Mouse (Mus musculus) liver, embryonic 13.5 days (tissue): Measurements from ENCODE around the gene Rpl23. TPM values are rescaled to one million over a fixed set of nuclear protein-coding genes. Genes with fewer than 3 reads are reported as not detected.
A peak's percentile ranks its signal among the peaks of the same experiment; 100 is the strongest.
"Not testable (repeated sequence)": the region's sequence is repeated elsewhere in the genome, so short reads cannot be mapped to it uniquely, and the experiment has no call there.

ENCODE experiments used
- ATAC-seq: fragments of 200-750 bp; cut with Nextera tagmentation; 2 replicates; pipeline ENCODE4 v1.8.0; 2017; ENCODE audit warnings: low read depth, mild to moderate bottlenecking, moderate number of reproducible peaks, moderate library complexity
- DNase-seq: peaks from one replicate; pipeline ENCODE4 v3.0.0; 2022
- H3K27ac ChIP-seq: fragments of 300-500 bp; sonication (generic); 2 replicates; pipeline ENCODE4 v1.5.1; 2015; ENCODE audit warnings: moderate library complexity, mild to moderate bottlenecking, inconsistent platforms
- H3K27me3 ChIP-seq: fragments of 300-500 bp; sonication (generic); 2 replicates; pipeline ENCODE4 v1.6.1; 2015; ENCODE audit warnings: mild to moderate bottlenecking, inconsistent platforms
- H3K36me3 ChIP-seq: fragments of 300-500 bp; sonication (generic); 2 replicates; pipeline ENCODE4 v1.6.1; 2015; ENCODE audit warnings: mild to moderate bottlenecking, inconsistent platforms
- H3K4me1 ChIP-seq: fragments of 300-500 bp; sonication (generic); replicated peaks from 2 replicates; pipeline ENCODE4 v1.6.1; 2015; ENCODE audit warnings: inconsistent platforms
- H3K4me2 ChIP-seq: fragments of 300-500 bp; sonication (generic); 2 replicates; pipeline ENCODE4 v1.6.1; 2015; ENCODE audit warnings: inconsistent platforms, mild to moderate bottlenecking, moderate library complexity
- H3K4me3 ChIP-seq: fragments of 300-500 bp; sonication (generic); replicated peaks from 2 replicates; pipeline ENCODE4 v1.5.1; 2015; ENCODE audit warnings: mild to moderate bottlenecking, inconsistent platforms
- H3K9ac ChIP-seq: fragments of 300-500 bp; sonication (generic); 2 replicates; pipeline ENCODE4 v1.6.1; 2015; ENCODE audit warnings: mild to moderate bottlenecking, inconsistent platforms
- H3K9me3 ChIP-seq: fragments of 300-500 bp; sonication (generic); replicated peaks from 2 replicates; pipeline ENCODE4 v1.6.1; 2016; ENCODE audit warnings: inconsistent platforms
- WGBS: fragments of 180-500 bp; shearing (Covaris S2); methylation state at CpG from one replicate; pipeline ENCODE4 v1.1.7; 2015; ENCODE audit not compliant: insufficient replicate concordance; 5-methylcytosine and 5-hydroxymethylcytosine counted together
- polyA plus RNA-seq: library from polyadenylated mRNA; unstranded; fragments of >200 nt; fragmentation: Nextera tagmentation; extraction: Ambion mirVana; gene quantifications from 2 replicates; pipeline ENCODE4 v1.2.1, GENCODE M21; 2015

Gene Rpl23
- polyA plus RNA-seq, 1 experiment from 2014 or later = 436 TPM

GRCm38 (mm10) chr11:97799146-97799993 is 17.1 kb upstream of the Rpl23 start:
- Histone ChIP-seq H3K9ac (peak overlapping the region; percentile 81), H3K27ac (peak overlapping the region; percentile 89), H3K36me3 (no peaks in the 10 kb centered on the region), H3K27me3 (0 out of 2 replicates have a peak, but pooled peaks cover 7% of the 10 kb centered on the region), H3K4me3 (peak overlapping the region; percentile 77), H3K9me3 (no peaks in the 10 kb centered on the region), H3K4me1 (peaks cover 66% of the 10 kb centered on the region), H3K4me2 (peak overlapping the region; percentile 96)
- peak; percentile 75 for ATAC-seq
- DNase-seq = peak; percentile 69
- under 1% methylated on average over 69 of the region's 71 CpGs for WGBS

- H3K36me3 ChIP-seq = no peaks in the 10 kb centered on the region
- peak within 1 kb of the TSS; percentile 77 for H3K4me3 ChIP-seq
- H3K4me2 ChIP-seq = peak within 1 kb of the TSS; percentile 96
- ATAC-seq = peak; percentile 36
- H3K27ac ChIP-seq = peak within 1 kb of the TSS; percentile 89
- WGBS = 0% methylated on average over 11 of the region's 11 CpGs
- H3K9me3 ChIP-seq = no peaks in the 10 kb centered on the region
- peak; percentile 76 for DNase-seq
- H3K27me3 ChIP-seq = 0 out of 2 replicates have a peak, but pooled peaks cover 7% of the 10 kb centered on the region
- peaks cover 60% of the 10 kb centered on the region for H3K4me1 ChIP-seq
- peak within 1 kb of the TSS; percentile 81 for H3K9ac ChIP-seq
Measured at GRCm38 (mm10) chr11:97798782-97799145, 16.5 kb upstream of the Rpl23 start, which contains the start of gene Lasp1. Gene Lasp1 (plus strand): TSS chr11:97799000.

- Histone ChIP-seq H3K27ac (no peak overlapping the region), H3K4me1 (peaks cover 56% of the 10 kb centered on the region), H3K27me3 (0 out of 2 replicates have a peak, but pooled peaks cover 7% of the 10 kb centered on the region), H3K4me2 (peak overlapping the region; percentile 96), H3K9me3 (no peaks in the 10 kb centered on the region), H3K9ac (no peak overlapping the region), H3K36me3 (no peaks in the 10 kb centered on the region), H3K4me3 (peak overlapping the region; percentile 77)
- 48% methylated on average over 8 of the region's 8 CpGs for WGBS
- ATAC-seq (no peak), DNase-seq (no peak)
Measured at GRCm38 (mm10) chr11:97798083-97798435, 15.8 kb upstream of the Rpl23 start.

GRCm38 (mm10) chr11:97797369-97798082 is 15.3 kb upstream of the Rpl23 start:
- Histone ChIP-seq H3K9ac (no peak overlapping the region), H3K9me3 (no peaks in the 10 kb centered on the region), H3K27ac (no peak overlapping the region), H3K4me3 (peak overlapping the region; percentile 77; the same call in 1 of the 2 replicates), H3K27me3 (0 out of 2 replicates have a peak, but pooled peaks cover 7% of the 10 kb centered on the region), H3K4me2 (peak overlapping the region; percentile 96), H3K4me1 (peaks cover 53% of the 10 kb centered on the region), H3K36me3 (no peaks in the 10 kb centered on the region)
- ATAC-seq (no peak), DNase-seq (no peak)
- 50% methylated on average over 15 of the region's 15 CpGs for WGBS

- H3K27me3 ChIP-seq = 0 out of 2 replicates have a peak, but pooled peaks cover 7% of the 10 kb centered on the region
- no peak overlapping the region for H3K4me3 ChIP-seq
- no peak overlapping the region for H3K27ac ChIP-seq
- H3K4me2 ChIP-seq = 0 out of 2 replicates have a peak overlapping the region, but pooled peaks have one; percentile 96
- no peaks in the 10 kb centered on the region for H3K36me3 ChIP-seq
- H3K9ac ChIP-seq = no peak overlapping the region
- H3K9me3 ChIP-seq = no peaks in the 10 kb centered on the region
- DNase-seq (peak; percentile 63), ATAC-seq (no peak)
- 1% methylated on average over 6 of the region's 6 CpGs for WGBS
- H3K4me1 ChIP-seq = peaks cover 48% of the 10 kb centered on the region
Measured at GRCm38 (mm10) chr11:97796910-97797309, 14.7 kb upstream of the Rpl23 start.

GRCm38 (mm10) chr11:97793165-97793564 is 10.9 kb upstream of the Rpl23 start:
- Histone ChIP-seq H3K4me3 (no peak overlapping the region), H3K36me3 (no peaks in the 10 kb centered on the region), H3K27ac (no peak overlapping the region), H3K9me3 (no peaks in the 10 kb centered on the region), H3K4me2 (no peak overlapping the region), H3K9ac (no peak overlapping the region), H3K27me3 (0 out of 2 replicates have a peak, but pooled peaks cover 4% of the 10 kb centered on the region), H3K4me1 (peaks cover 11% of the 10 kb centered on the region)
- DNase-seq (peak; percentile 44), ATAC-seq (no peak)
- WGBS = 7% methylated on average over 2 of the region's 2 CpGs

GRCm38 (mm10) chr11:97790778-97791438 is 8.7 kb upstream of the Rpl23 start:
- WGBS = 56% methylated on average over 2 of the region's 2 CpGs
- H3K4me1 ChIP-seq, DNase-seq, H3K27me3 ChIP-seq, H3K27ac ChIP-seq, H3K4me3 ChIP-seq, H3K9ac ChIP-seq, H3K9me3 ChIP-seq, H3K36me3 ChIP-seq, ATAC-seq, H3K4me2 ChIP-seq: not testable (repeated sequence)

GRCm38 (mm10) chr11:97789727-97790126 is 7.5 kb upstream of the Rpl23 start:
- Histone ChIP-seq H3K9me3 (no peaks in the 10 kb centered on the region), H3K4me2 (no peak overlapping the region), H3K27ac (no peak overlapping the region), H3K27me3 (no peaks in the 10 kb centered on the region), H3K4me3 (no peak overlapping the region), H3K9ac (no peak overlapping the region), H3K36me3 (no peaks in the 10 kb centered on the region), H3K4me1 (no peaks in the 10 kb centered on the region)
- no peak for DNase-seq
- WGBS = 69% methylated on average over 5 of the region's 5 CpGs
- ATAC-seq = no peak

GRCm38 (mm10) chr11:97787961-97788360 is 5.7 kb upstream of the Rpl23 start:
- H3K36me3 ChIP-seq = no peaks in the 10 kb centered on the region
- H3K4me1 ChIP-seq = peaks cover 6% of the 10 kb centered on the region; the same call in 1 of the 2 replicates
- no peak overlapping the region for H3K9ac ChIP-seq
- no peak overlapping the region for H3K27ac ChIP-seq
- no peaks in the 10 kb centered on the region for H3K27me3 ChIP-seq
- no peak for DNase-seq
- no peaks in the 10 kb centered on the region for H3K9me3 ChIP-seq
- ATAC-seq = no peak
- H3K4me3 ChIP-seq = no peak overlapping the region
- no peak overlapping the region for H3K4me2 ChIP-seq
- 78% methylated on average over 3 of the region's 3 CpGs for WGBS

GRCm38 (mm10) chr11:97782564-97782895 is 293 bp upstream of the Rpl23 start:
- no peaks in the 10 kb centered on the region for H3K27me3 ChIP-seq
- under 1% methylated on average over 10 of the region's 10 CpGs for WGBS
- H3K4me2 ChIP-seq = peak overlapping the region; percentile 79
- no peak for ATAC-seq
- peaks cover 40% of the 10 kb centered on the region for H3K4me1 ChIP-seq
- peak overlapping the region; percentile 60 for H3K27ac ChIP-seq
- DNase-seq = no peak
- H3K9me3 ChIP-seq = no peaks in the 10 kb centered on the region
- H3K9ac ChIP-seq = peak overlapping the region; percentile 92
- peak overlapping the region; percentile 84 for H3K4me3 ChIP-seq
- H3K36me3 ChIP-seq = peaks cover 38% of the 10 kb centered on the region

GRCm38 (mm10) chr11:97781478-97781831 is 782 bp downstream of the Rpl23 start:
- Histone ChIP-seq H3K9me3 (no peaks in the 10 kb centered on the region), H3K27ac (peak overlapping the region; percentile 81), H3K9ac (peak overlapping the region; percentile 92), H3K4me2 (peak overlapping the region; percentile 79), H3K4me1 (peaks cover 42% of the 10 kb centered on the region), H3K27me3 (no peaks in the 10 kb centered on the region), H3K36me3 (peaks cover 49% of the 10 kb centered on the region), H3K4me3 (peak overlapping the region; percentile 84)
- no peak; the same call in 1 of the 2 replicates for ATAC-seq
- no peak for DNase-seq
- under 1% methylated on average over 11 of the region's 11 CpGs for WGBS
